Mouse (Mus musculus) intestine, postnatal 0 days (tissue): ENCODE data around the gene Gramd1b. TPM values are rescaled to one million over a fixed set of nuclear protein-coding genes. Genes with fewer than 3 reads are reported as not detected.

ENCODE experiments used
- ATAC-seq: fragments of 200-750 bp; cut with Nextera tagmentation; 2 replicates; pipeline ENCODE4 v1.8.0; 2017; ENCODE audit warnings: mild to moderate bottlenecking, moderate TSS enrichment, moderate library complexity
- H3K27ac ChIP-seq: fragments of 300-500 bp; sonication (generic); 2 replicates; pipeline ENCODE4 v1.5.1; 2014; ENCODE audit warnings: mild to moderate bottlenecking, low read depth, low read length, moderate library complexity
- H3K27me3 ChIP-seq: fragments of 300-500 bp; sonication (generic); replicated peaks from 2 replicates; pipeline ENCODE4 v1.6.1; 2014; ENCODE audit warnings: low read length, mixed read lengths; ENCODE audit not compliant: control insufficient read depth, insufficient read depth
- H3K36me3 ChIP-seq: fragments of 300-500 bp; sonication (generic); 2 replicates; pipeline ENCODE4 v1.6.1; 2014; ENCODE audit warnings: mild to moderate bottlenecking, moderate library complexity; ENCODE audit not compliant: control insufficient read depth, insufficient read depth
- H3K4me1 ChIP-seq: fragments of 300-500 bp; sonication (generic); replicated peaks from 2 replicates; pipeline ENCODE4 v1.6.1; 2014; ENCODE audit warnings: antibody characterized with exemption, low read length, mixed read lengths; ENCODE audit not compliant: control insufficient read depth, insufficient read depth
- H3K4me2 ChIP-seq: fragments of 300-500 bp; sonication (generic); replicated peaks from 2 replicates; pipeline ENCODE4 v1.6.1; 2014; ENCODE audit warnings: low read depth, mild to moderate bottlenecking, moderate library complexity
- H3K4me3 ChIP-seq: fragments of 300-500 bp; sonication (generic); 2 replicates; pipeline ENCODE4 v1.5.1; 2014; ENCODE audit warnings: low read depth, low read length
- H3K9ac ChIP-seq: fragments of 300-500 bp; sonication (generic); 2 replicates; pipeline ENCODE4 v1.6.1; 2014; ENCODE audit warnings: mild to moderate bottlenecking, low read depth, low read length
- H3K9me3 ChIP-seq: fragments of 300-500 bp; sonication (generic); 2 replicates; pipeline ENCODE4 v1.6.1; 2016; ENCODE audit warnings: mixed run types; ENCODE audit not compliant: control insufficient read depth
- CTCF ChIP-seq: sonication (generic); IDR thresholded peaks from 2 replicates; pipeline ENCODE4 v1.5.1; 2016; ENCODE audit warnings: low read depth, mild to moderate bottlenecking, control low read depth, antibody characterized with exemption, moderate library complexity
- WGBS: fragments of 180-500 bp; shearing (Covaris S2); extraction: QIAGEN DNeasy Blood & Tissue Kit; methylation state at CpG from one replicate; pipeline ENCODE4 v1.1.7; 2014; 5-methylcytosine and 5-hydroxymethylcytosine counted together
- polyA plus RNA-seq: library from polyadenylated mRNA; unstranded; fragments of >200 nt; fragmentation: Nextera tagmentation; extraction: Ambion mirVana; gene quantifications from 2 replicates; pipeline ENCODE4 v1.2.1, GENCODE M21; 2015

Gene Gramd1b
- polyA plus RNA-seq, 1 experiment from 2014 or later: 15.2 TPM

GRCm38 (mm10) chr9:40269103-40269861 is 261.9 kb downstream of the Gramd1b start, which contains the start of gene Scn3b:
Gene Scn3b (plus strand): TSS chr9:40269217.
- Histone ChIP-seq H3K4me3 (peak within 1 kb of the TSS; percentile 34), H3K4me2 (peak within 1 kb of the TSS; percentile 64), H3K4me1 (no peaks in the 10 kb centered on the region), H3K27me3 (peaks cover 13% of the 10 kb centered on the region), H3K27ac (no peak within 1 kb of the TSS), H3K9me3 (no peaks in the 10 kb centered on the region), H3K36me3 (no peaks in the 10 kb centered on the region), H3K9ac (no peak within 1 kb of the TSS)
- ATAC-seq: peak; percentile 60
- WGBS: 1% methylated on average over 42 of the region's 42 CpGs
- no peak for TF ChIP-seq CTCF

DNA sequence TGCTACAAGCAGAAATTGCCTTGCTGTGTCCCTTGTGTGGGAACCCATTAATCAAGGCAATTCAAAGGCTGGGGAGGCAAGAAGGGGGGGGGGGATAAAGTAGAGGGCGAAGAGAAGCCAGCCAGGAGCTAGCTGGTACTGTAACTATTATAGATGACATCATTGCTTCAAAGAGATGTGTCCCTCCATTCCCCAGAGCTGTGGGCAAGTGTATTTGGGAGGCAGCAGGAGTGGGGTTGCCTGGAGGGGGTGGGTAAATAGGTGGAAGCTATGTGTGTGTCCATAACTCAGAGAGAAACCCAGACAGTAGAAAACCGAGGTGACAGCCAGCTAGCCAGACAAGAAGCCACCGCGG is 262.5 kb downstream of the Gramd1b start:
- TF ChIP-seq CTCF: no peak
- Histone ChIP-seq H3K27me3 (peaks cover 13% of the 10 kb centered on the region), H3K9ac (no peak overlapping the region), H3K4me1 (no peaks in the 10 kb centered on the region), H3K4me3 (peak overlapping the region; percentile 34), H3K4me2 (peak overlapping the region; percentile 64), H3K9me3 (no peaks in the 10 kb centered on the region), H3K27ac (no peak overlapping the region), H3K36me3 (no peaks in the 10 kb centered on the region)
- 11% methylated on average over 4 of the region's 4 CpGs for WGBS
- ATAC-seq: no peak; the same call in 1 of the 2 replicates

GRCm38 (mm10) chr9:40268040-40268747 is 263.0 kb downstream of the Gramd1b start:
- TF ChIP-seq CTCF: 0 out of 2 replicates have a peak, but pooled peaks have one; percentile 10
- H3K4me1 ChIP-seq: no peaks in the 10 kb centered on the region
- no peak overlapping the region for H3K27ac ChIP-seq
- WGBS: 12% methylated on average over 21 of the region's 21 CpGs
- peaks cover 13% of the 10 kb centered on the region for H3K27me3 ChIP-seq
- H3K4me3 ChIP-seq: 0 out of 2 replicates have a peak overlapping the region, but pooled peaks have one; percentile 34
- no peak overlapping the region for H3K9ac ChIP-seq
- peak overlapping the region; percentile 64; the same call in 1 of the 2 replicates for H3K4me2 ChIP-seq
- no peaks in the 10 kb centered on the region for H3K9me3 ChIP-seq
- H3K36me3 ChIP-seq: no peaks in the 10 kb centered on the region
- ATAC-seq: no peak

DNA sequence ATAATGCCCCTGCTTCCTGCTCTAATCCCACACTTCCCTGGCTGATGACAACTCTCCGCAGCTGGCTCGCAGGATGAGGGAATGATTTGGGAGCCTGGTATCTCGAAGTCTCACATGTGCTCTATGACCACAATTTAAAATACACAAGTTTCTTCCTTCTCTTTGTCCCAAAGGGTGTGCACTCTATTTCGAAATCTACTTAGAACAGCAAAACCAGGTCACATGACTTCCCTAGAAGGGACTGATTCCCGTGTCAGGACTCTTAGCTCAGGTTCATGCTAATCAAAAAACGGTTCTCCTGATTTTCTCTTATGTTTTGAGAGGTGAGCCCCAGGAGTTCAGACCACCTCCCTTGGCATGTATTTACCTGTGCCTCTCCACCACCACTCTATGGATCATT is 267.3 kb downstream of the Gramd1b start:
- Histone ChIP-seq H3K4me2 (no peak overlapping the region), H3K4me1 (no peaks in the 10 kb centered on the region), H3K27me3 (0 out of 2 replicates have a peak, but pooled peaks cover 4% of the 10 kb centered on the region), H3K9me3 (no peaks in the 10 kb centered on the region), H3K27ac (no peak overlapping the region), H3K9ac (no peak overlapping the region), H3K36me3 (no peaks in the 10 kb centered on the region), H3K4me3 (no peak overlapping the region)
- ATAC-seq: no peak
- no peak for TF ChIP-seq CTCF
- WGBS: 55% methylated on average over 6 of the region's 6 CpGs

DNA sequence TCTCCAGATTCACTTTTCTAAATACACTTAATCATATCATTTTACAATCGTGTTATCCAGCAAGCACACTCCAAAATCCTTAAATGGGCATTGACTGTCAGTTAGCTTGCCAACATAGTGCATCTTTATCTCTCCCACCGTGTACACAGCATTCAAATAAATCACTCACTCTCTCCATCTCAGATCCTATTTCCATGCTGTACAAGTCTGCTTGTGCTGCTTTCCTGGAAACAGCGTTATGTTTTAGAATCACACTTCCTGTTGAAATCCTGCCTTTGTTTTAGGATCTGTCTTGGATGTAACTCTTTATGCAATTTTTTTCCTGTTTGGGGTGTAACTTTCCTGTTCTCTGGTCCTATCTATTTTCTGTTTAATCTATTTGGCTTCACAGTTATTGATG is 278.7 kb downstream of the Gramd1b start:
- no peak for ATAC-seq
- H3K27me3 ChIP-seq: no peaks in the 10 kb centered on the region
- H3K9me3 ChIP-seq: no peaks in the 10 kb centered on the region
- WGBS: 37% methylated on average over 3 of the region's 3 CpGs
- H3K27ac ChIP-seq: no peak overlapping the region
- no peaks in the 10 kb centered on the region for H3K4me1 ChIP-seq
- H3K9ac ChIP-seq: no peak overlapping the region
- no peak for TF ChIP-seq CTCF
- H3K4me2 ChIP-seq: no peak overlapping the region
- no peaks in the 10 kb centered on the region for H3K36me3 ChIP-seq
- H3K4me3 ChIP-seq: no peak overlapping the region

- no peaks in the 10 kb centered on the region for H3K4me1 ChIP-seq
- no peak for ATAC-seq
- no peak overlapping the region for H3K4me2 ChIP-seq
- H3K27ac ChIP-seq: no peak overlapping the region
- WGBS: 63% methylated on average over 1 of the region's 1 CpGs
- TF ChIP-seq CTCF: no peak
- H3K9me3 ChIP-seq: no peaks in the 10 kb centered on the region
- H3K27me3 ChIP-seq: no peaks in the 10 kb centered on the region
- H3K36me3 ChIP-seq: no peaks in the 10 kb centered on the region
- no peak overlapping the region for H3K4me3 ChIP-seq
- no peak overlapping the region for H3K9ac ChIP-seq
Measured at GRCm38 (mm10) chr9:40249106-40249505, 282.1 kb downstream of the Gramd1b start.
